Comparison of ENCODE assay signal across 23 mouse cellular contexts in genomic region chr13:114086325-114086724, GRCm38 (mm10).
A peak's percentile ranks its signal among the peaks of the same experiment; 100 is the strongest.
DNase-seq lines count a peak whose midpoint lies in the region; ATAC-seq lines count a peak whose summit lies in the region.
"Had no signal": no experiment of that assay in that cellular context is flagged by ENCODE, and none has a peak within 500 bp of the region (broad histone marks: within the 10 kb centered on the region; RNA-seq: fewer than 3 reads in every experiment).

No protein-coding gene starts in this region.

- ATAC-seq in heart, embryonic 15.5 days (replicated peaks; ENCODE audit: insufficient number of reproducible peaks, insufficient read depth, low FRiP score, low read depth) = 0 out of 2 replicates have a peak, but pooled peaks have one; percentile 39
- ATAC-seq in lung, embryonic 16.5 days (ENCODE audit: low read depth) = peak; percentile 45; the same call in 1 of the 2 replicates
- peak; percentile 40; the same call in 1 of the 2 replicates for ATAC-seq in liver, embryonic 15.5 days (ENCODE audit: insufficient read depth)
- ATAC-seq: forebrain, embryonic 13.5 days; intestine, embryonic 15.5 days; Patski had no signal

- no peak overlapping the region for H3K4me2 ChIP-seq in heart, embryonic 15.5 days
- no peak overlapping the region for H3K4me2 ChIP-seq in lung, embryonic 16.5 days (ENCODE audit: low read depth, low read length)
- H3K4me2 ChIP-seq in liver, embryonic 15.5 days = no peak overlapping the region
- H3K4me2 ChIP-seq: forebrain, embryonic 13.5 days; heart, embryonic 13.5 days; hindbrain, embryonic 14.5 days; intestine, embryonic 15.5 days; stomach, embryonic 15.5 days had no signal

- WGBS in heart, embryonic 15.5 days = 34% methylated on average over 5 of the region's 5 CpGs
- 36% methylated on average over 5 of the region's 5 CpGs for WGBS in lung, embryonic 16.5 days
- 51% methylated on average over 5 of the region's 5 CpGs for WGBS in liver, embryonic 15.5 days (ENCODE audit: insufficient replicate concordance)

- no peak for DNase-seq in heart, postnatal 4 days
- DNase-seq in lung, postnatal 10 days = no peak
- peak; percentile 6 for DNase-seq in 416B (ENCODE audit: low read depth)
- DNase-seq in thymus, postnatal 10 days (ENCODE audit: low spot score in 2 of 2) = no peak
- DNase-seq: adrenal gland, adult 8-10 months; cerebellum, adult 9-10 months; gastrocnemius, postnatal 25 days; kidney, adult 9 months; kidney, postnatal 4 days; layer of hippocampus, adult 9-11 months; right cerebral cortex, postnatal 25 days; thymus, postnatal 25 days had no signal

- no peak overlapping the region for H3K9ac ChIP-seq in heart, embryonic 15.5 days
- H3K9ac ChIP-seq in lung, embryonic 16.5 days (ENCODE audit: low read length) = no peak overlapping the region
- H3K9ac ChIP-seq in liver, embryonic 15.5 days = no peak overlapping the region
- H3K9ac ChIP-seq: forebrain, embryonic 13.5 days; heart, embryonic 13.5 days; hindbrain, embryonic 14.5 days; intestine, embryonic 15.5 days; stomach, embryonic 15.5 days had no signal

- H3K27ac ChIP-seq in heart, embryonic 15.5 days = no peak overlapping the region
- no peak overlapping the region for H3K27ac ChIP-seq in lung, embryonic 16.5 days (ENCODE audit: low read length)
- no peak overlapping the region for H3K27ac ChIP-seq in liver, embryonic 15.5 days (replicated peaks)
- H3K27ac ChIP-seq: forebrain, embryonic 13.5 days; heart, embryonic 13.5 days; hindbrain, embryonic 14.5 days; intestine, embryonic 15.5 days; limb, embryonic 10.5 days; stomach, embryonic 15.5 days had no signal

- H3K9me3 ChIP-seq in heart, embryonic 15.5 days (replicated peaks) = no peaks in the 10 kb centered on the region
- H3K9me3 ChIP-seq in lung, embryonic 16.5 days (ENCODE audit: control insufficient read depth, low read length) = no peaks in the 10 kb centered on the region
- no peaks in the 10 kb centered on the region for H3K9me3 ChIP-seq in liver, embryonic 15.5 days (replicated peaks)
- H3K9me3 ChIP-seq: forebrain, embryonic 13.5 days; heart, embryonic 13.5 days; intestine, embryonic 15.5 days; limb, embryonic 10.5 days; stomach, embryonic 15.5 days had no signal

- H3K27me3 ChIP-seq in heart, embryonic 15.5 days = no peaks in the 10 kb centered on the region
- H3K27me3 ChIP-seq in lung, embryonic 16.5 days (ENCODE audit: control insufficient read depth, insufficient read depth, low read depth, low read length) = no peaks in the 10 kb centered on the region
- no peaks in the 10 kb centered on the region for H3K27me3 ChIP-seq in liver, embryonic 15.5 days
- H3K27me3 ChIP-seq: forebrain, embryonic 13.5 days; heart, embryonic 13.5 days; intestine, embryonic 15.5 days; megakaryocyte, embryonic 14.5 days; Patski; stomach, embryonic 15.5 days had no signal

- H3K4me3 ChIP-seq in heart, embryonic 15.5 days = no peak overlapping the region
- H3K4me3 ChIP-seq in lung, embryonic 16.5 days (ENCODE audit: low read length) = no peak overlapping the region
- no peak overlapping the region for H3K4me3 ChIP-seq in liver, embryonic 15.5 days (replicated peaks)
- H3K4me3 ChIP-seq: forebrain, embryonic 13.5 days; heart, embryonic 13.5 days; intestine, embryonic 15.5 days; limb, embryonic 10.5 days; megakaryocyte, embryonic 14.5 days; stomach, embryonic 15.5 days had no signal

- no peaks in the 10 kb centered on the region; the same call in 1 of the 2 replicates for H3K4me1 ChIP-seq in heart, embryonic 15.5 days (replicated peaks)
- H3K4me1 ChIP-seq in lung, embryonic 16.5 days (replicated peaks; ENCODE audit: control insufficient read depth, insufficient read depth, low read length) = no peaks in the 10 kb centered on the region
- H3K4me1 ChIP-seq in liver, embryonic 15.5 days (replicated peaks) = peaks cover 4% of the 10 kb centered on the region; the same call in 1 of the 2 replicates
- H3K4me1 ChIP-seq: forebrain, embryonic 13.5 days; intestine, embryonic 15.5 days; megakaryocyte, embryonic 14.5 days; stomach, embryonic 15.5 days had no signal

- no peaks in the 10 kb centered on the region for H3K36me3 ChIP-seq in heart, embryonic 15.5 days
- H3K36me3 ChIP-seq in lung, embryonic 16.5 days (ENCODE audit: control insufficient read depth, insufficient read depth, low read length) = no peaks in the 10 kb centered on the region
- H3K36me3 ChIP-seq in liver, embryonic 15.5 days (replicated peaks) = no peaks in the 10 kb centered on the region
- H3K36me3 ChIP-seq: heart, embryonic 13.5 days; intestine, embryonic 15.5 days; limb, embryonic 10.5 days; stomach, embryonic 15.5 days had no signal
